Mouse (Mus musculus) midbrain, embryonic 10.5 days (tissue): ENCODE measurements around the gene Kyat3. TPM values are rescaled to one million over a fixed set of nuclear protein-coding genes. Genes with fewer than 3 reads are reported as not detected.

Experiments
- polyA plus RNA-seq: library from polyadenylated mRNA; unstranded; fragments of >200 nt; fragmentation: Nextera tagmentation; extraction: Ambion mirVana; gene quantifications from 2 replicates; pipeline ENCODE4 v1.2.1, GENCODE M21; 2016

Kyat3 gene
- polyA plus RNA-seq, 1 experiment from 2014 or later: 8.7 TPM

Other genes with a start within 250 kb of the Kyat3 start
- not detected in 2 replicates for gene Gbp5, start 207.1 kb upstream of the Kyat3 start, polyA plus RNA-seq
- gene Gbp7, start 170.7 kb upstream of the Kyat3 start, polyA plus RNA-seq: 0.88 and 1.8 TPM in 2 replicates
- 0.29 and 0.43 TPM in 2 replicates for gene Gbp3, start 141.0 kb upstream of the Kyat3 start, polyA plus RNA-seq
- not detected in 2 replicates for gene Gbp2b, start 106.2 kb upstream of the Kyat3 start, polyA plus RNA-seq
- gene Gbp2, start 80.4 kb upstream of the Kyat3 start, polyA plus RNA-seq: 0.07 and 0.21 TPM in 2 replicates
- 86.7 and 87.0 TPM in 2 replicates for gene Gtf2b, start 64.0 kb downstream of the Kyat3 start, polyA plus RNA-seq
- 46.5 and 53.5 TPM in 2 replicates for gene Pkn2, start 181.0 kb downstream of the Kyat3 start, polyA plus RNA-seq